Mouse (Mus musculus): ENCODE measurements around the gene Hfe.
"Not testable (repeated sequence)": the region's sequence is repeated elsewhere in the genome, so short reads cannot be mapped to it uniquely, and the experiment has no call there.

Gene Hfe

DNA sequence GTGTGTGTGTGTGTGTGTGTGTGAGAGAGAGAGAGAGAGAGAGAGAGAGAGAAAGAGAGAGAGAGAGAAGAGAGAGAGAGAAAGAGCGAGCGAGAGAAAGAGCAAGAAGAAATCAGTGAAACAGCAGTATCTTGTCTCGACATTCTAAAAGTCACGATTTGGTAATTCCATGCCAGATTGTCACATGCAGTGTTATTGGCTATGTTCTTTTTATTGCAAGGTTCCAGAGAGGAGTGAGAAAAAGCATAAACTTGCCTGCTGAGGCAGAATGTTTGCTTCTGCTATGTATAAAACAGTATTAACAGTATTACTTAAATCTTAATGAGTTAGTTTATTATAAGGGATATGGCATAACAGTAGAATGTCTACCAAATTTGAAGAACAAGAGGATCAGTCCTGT, 24.7 kb downstream of the Hfe start:
- no peak for DNase-seq (ENCODE audit: low spot score in 2 of 2)

DNA sequence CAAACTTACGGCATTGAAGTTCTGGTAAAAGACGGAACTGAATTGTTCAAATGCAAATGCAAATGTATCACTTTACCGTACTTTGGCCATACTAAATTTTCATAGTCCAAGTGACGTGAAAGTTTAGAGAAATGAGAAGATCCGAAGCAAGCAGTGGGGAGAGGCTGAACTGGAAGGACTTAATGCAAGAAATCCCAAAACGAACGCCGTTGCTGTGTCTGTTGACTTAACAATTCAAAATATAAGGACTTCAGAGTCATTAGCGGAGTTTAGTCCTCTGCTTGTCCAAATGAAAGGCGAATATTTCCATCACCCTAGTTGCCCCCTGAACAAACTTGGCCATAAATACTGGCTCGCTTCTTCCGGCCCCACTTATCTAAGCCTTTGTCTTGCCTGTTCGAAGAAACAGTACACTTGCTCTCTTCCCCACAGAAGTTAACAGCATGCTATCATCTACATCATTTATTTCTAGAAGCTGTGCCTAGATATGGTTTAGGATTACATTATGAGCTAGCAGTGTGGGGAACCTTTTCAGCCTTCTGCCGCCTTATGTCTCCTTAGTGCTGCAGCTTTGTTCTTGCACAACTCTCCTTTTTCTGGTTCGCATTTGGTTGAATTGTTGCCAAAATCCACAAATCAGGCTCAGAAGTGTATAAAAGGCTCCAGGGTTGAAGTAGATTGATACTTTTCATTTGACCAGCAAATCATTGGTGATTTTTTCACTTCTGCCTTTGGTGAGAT, 25.4 kb downstream of the Hfe start:
- peak; percentile 7 to 16 for DNase-seq (ENCODE audit: low spot score in 2 of 2)

DNA sequence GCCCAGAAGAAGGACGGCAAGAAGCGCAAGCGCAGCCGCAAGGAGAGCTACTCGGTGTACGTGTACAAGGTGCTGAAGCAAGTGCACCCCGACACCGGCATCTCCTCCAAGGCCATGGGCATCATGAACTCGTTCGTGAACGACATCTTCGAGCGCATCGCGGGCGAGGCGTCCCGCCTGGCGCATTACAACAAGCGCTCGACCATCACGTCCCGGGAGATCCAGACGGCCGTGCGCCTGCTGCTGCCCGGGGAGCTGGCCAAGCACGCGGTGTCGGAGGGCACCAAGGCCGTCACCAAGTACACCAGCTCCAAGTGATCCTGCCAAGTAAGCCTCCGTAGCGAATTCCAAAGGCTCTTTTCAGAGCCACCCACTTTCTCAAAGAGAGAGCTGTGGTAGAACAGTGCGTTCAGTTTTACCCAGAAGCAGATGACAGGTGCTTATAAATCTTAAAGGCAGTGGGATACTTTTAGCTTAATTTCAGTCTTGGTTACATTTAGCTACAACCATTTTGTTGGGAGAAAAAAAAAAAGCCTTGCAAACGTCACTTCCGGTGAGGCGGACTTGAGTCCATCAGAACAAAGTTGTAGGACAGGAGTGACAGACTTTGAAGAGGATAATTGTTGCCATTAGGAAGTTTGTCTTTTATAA, 26.2 kb downstream of the Hfe start:
- peak; percentile 65 to 75 for DNase-seq (ENCODE audit: low spot score in 2 of 2)

DNA sequence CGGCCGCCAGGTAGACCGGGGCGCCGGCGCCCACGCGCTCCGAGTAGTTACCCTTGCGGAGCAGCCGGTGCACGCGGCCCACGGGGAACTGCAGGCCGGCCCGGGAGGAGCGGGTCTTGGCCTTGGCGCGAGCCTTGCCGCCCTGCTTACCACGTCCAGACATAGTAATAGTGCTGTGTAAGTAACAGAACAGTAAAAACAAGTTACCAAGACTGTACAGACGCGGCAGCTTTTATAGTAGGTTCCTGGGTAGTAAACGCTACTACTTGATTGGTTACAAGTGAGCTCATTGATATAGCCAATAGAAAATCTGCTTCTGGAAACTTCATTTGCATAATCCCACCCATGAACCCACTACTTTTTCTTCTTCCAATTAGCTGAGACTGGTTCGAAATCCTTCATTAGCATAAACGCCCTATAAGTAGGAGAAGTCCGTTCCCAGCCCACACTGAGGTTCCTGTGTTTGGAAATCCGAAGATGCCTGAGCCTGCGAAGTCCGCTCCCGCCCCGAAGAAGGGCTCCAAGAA, 26.8 kb downstream of the Hfe start, which contains the start of the genes Hist1h2ac and Hist1h2bc:
TSS of gene Hist1h2ac (minus strand) at position 194 of the 527 bp plus-strand sequence.
TSS of gene Hist1h2bc (plus strand) at position 445 of the 527 bp plus-strand sequence.
- peak; percentile 87 to 88 for DNase-seq (ENCODE audit: low spot score in 2 of 2)

DNA sequence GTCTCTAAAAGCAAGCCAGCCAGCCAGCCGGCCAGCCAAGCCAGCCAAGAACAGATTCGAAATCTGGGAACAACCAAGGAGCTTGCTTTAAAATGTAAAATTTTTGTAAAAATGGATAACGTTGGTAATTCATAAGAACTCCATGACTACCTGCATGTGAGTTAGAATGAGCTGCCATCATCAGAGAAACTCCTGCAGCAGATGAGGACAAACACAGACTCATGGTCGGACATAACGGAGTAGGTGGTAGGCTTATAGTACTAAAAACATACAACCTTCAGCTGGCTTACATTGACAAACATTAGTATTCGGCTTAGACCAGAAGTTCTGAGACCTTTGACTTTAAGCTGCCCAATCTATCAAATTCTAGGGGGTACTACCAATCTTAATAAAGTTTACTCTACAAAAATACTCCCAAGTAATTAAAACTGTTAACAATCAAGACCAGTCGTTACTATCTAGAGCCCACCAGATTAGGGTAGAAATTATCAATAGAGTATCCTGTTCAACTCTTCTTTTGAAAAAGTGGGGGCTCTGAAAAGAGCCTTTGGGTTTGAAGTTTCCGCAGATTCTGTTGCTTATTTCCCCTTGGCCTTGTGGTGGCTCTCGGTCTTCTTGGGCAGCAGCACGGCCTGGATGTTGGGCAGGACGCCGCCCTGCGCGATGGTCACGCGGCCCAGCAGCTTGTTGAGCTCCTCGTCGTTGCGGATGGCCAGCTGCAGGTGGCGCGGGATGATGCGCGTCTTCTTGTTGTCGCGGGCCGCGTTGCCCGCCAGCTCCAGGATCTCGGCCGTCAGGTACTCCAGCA, 27.5 kb downstream of the Hfe start:
- DNase-seq (ENCODE audit: low spot score in 2 of 2): not testable (repeated sequence)

DNA sequence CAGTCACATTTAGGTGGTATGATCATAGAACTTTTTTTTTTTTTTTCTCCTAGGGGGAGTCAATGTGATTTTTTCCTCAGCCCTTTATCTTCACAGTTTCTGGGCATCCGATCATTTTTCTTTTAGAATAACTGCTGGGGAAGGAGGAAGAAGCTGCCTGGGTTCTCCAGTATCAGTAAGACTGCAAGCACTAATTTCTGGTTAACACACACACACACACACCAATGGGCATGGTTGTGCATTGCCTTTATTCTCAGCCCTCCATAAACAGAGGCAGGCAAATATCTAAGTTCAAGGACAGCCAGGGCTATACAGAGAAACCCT, 28.1 kb downstream of the Hfe start:
- no peak for DNase-seq (ENCODE audit: low spot score in 2 of 2)

DNA sequence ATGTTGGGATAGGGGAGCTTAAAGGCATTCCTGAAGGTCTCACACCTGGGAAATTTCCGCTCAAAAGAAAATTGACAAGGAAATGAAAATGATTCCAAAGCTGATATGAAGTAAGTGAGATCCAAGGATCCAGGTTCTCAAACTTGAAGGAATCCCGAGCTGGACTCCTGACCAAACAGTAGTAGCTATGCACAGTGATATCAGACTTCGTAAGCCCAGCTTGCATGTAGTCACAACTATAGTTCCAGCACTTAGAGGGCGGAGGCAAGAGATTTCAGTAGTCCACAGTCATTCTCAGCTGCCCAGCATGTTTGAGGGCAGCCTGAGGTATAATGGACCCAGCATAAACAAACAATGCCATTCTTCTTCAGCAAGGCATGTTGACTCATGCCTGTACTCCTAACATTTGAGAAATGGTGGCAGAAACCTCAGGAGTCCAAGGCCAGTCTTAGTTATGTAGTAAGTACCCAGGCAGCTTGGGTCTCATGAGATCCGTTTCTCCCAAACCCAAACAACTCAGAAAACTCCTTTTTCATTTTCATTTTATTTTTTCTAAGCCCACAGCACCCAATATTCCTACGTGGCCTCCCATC, 28.6 kb downstream of the Hfe start:
- no peak for DNase-seq (ENCODE audit: low spot score in 2 of 2)

DNA sequence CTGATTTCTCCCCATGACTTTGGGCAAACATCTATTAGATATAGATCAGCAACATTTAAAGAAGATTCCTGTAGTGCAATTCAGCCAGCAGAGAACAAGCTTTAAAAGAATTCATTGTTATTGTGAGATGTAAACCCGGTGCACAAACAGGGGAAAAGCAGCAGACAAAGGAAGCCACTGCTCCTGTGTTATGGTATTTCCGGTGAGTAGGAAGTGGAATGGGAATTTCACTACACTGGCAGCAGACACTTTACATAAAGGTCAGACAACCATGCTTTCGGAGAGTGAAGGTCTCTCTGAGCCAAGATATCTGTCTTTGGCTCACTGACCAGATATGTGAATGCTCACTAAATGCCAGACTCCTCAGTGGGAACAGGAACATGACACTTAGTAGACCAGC, 48.1 kb downstream of the Hfe start:
- no peak for DNase-seq (ENCODE audit: low spot score in 2 of 2)

DNA sequence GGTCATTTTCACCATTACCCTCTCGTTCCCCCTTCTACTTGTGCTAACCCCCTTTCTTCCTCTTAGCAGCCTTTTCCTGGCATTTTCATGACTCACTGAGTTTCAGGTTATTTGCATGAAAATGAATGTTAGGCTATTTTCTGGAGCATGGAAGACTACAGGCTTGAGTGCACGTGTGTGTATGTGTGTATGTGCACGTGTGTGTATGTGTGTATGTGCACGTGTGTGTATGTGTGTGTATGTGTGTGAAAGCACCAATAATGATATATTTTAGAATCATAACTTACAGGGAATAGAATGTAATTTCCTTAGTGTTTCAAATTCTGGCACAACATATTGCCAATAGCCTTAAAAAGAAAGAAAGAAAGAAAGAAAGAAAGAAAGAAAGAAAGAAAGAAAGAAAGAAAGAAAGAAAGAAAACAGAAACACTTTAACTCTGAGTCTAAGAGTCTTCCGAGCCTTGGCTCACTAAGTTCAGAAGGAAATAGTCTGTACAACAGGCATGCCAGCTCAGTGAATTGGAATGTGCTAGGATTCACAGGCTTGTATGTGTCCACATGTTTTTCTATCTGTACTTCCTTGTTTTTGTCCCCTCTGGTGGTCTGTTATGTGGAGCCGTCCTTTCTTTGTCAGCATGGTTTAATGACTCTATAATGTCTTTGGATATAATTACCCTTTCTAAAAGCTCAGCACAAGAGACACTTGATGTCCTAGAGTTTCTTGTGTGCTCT, 50.9 kb downstream of the Hfe start:
- no peak for DNase-seq (ENCODE audit: low spot score in 2 of 2)

Measured in natural killer cell, adult 2 months (primary cell).